Mouse (Mus musculus): ENCODE measurements around the gene Mrps14.

- TF ChIP-seq CTCF (IDR thresholded peaks at IDR 0.05; ENCODE audit: low read depth) (no peak), EP300 (IDR thresholded peaks at IDR 0.05; ENCODE audit: low read depth) (no peak)
Measured at GRCm38 (mm10) chr1:160158190-160158589, 36.8 kb upstream of the Mrps14 start.
